Mouse (Mus musculus) testis, adult 10 weeks (tissue): Measurements from ENCODE around the gene Mfap1a. TPM values are rescaled to one million over a fixed set of nuclear protein-coding genes. Genes with fewer than 3 reads are reported as not detected.

Experiments
- polyA plus RNA-seq: library from polyadenylated mRNA; stranded (reverse); fragments of 350-450 nt; fragmentation: Illumina TruSeq; extraction: RNeasy Lipid Tissue Mini Kit (QIAGEN cat#74804); gene quantifications from one replicate; pipeline ENCODE4 v1.2.3, GENCODE M21; 2014; ENCODE audit warnings: low read depth, low replicate concordance

Mfap1a gene
- 36.1 TPM for polyA plus RNA-seq

GRCm38 (mm10) chr2:121505942-121506882 lies at the start of gene Mfap1a, which contains the start of gene Wdr76:
Mfap1a (minus strand) TSS chr2:121506665.
Wdr76 (plus strand) TSS chr2:121506723.

DNA sequence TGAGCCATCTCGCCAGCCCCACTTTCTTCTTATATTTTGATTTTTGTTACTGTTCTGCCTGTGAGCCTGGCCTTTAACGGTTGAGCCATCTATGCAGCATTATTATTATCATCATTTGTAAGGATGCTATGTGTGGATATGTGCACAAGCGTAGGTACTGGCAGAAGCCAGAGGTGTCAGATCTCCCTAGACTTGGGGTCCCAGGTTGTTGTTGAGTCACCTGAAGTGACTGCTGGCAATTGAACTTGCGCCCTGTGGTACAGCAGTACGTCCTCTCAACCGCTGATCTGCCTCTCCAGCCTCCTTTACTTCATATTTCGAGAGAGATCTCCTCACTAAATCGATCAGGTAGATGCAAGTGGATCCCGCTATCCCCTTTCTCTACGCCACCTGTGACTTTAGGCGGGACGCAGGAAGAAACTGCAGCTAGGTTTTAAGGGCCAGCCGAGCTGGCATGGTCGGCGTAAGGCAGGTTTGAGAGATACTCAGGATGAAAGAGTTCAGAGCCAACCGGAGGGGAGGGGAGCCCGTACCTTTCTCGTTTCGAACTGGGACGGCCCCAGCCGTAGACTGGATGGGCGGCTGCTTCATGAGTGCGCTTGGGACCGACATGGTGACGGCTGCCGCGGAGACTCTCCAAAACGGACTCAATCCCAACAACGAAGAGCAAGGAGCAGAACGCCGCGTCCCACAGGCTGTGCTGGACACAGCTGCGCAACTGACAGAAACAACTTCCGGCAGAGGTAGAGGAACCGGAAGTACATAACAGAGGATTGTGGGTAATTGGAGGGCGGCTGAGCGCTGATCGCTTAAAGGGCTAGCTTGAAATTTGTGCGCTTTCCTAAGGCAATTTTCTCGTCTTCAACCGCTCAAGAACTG lies 32.9 kb downstream of the Mfap1a start, which contains the start of gene Mfap1b:
TSS of gene Mfap1b (minus strand) at position 767 of the 879 bp plus-strand sequence.

GRCm38 (mm10) chr2:121456692-121457642 lies 49.5 kb downstream of the Mfap1a start, which contains the start of gene Serinc4:
Serinc4 (minus strand) TSS chr2:121456781.

GRCm38 (mm10) chr2:121452990-121453389 lies 53.5 kb downstream of the Mfap1a start, which contains the start of gene Hypk:
Hypk (plus strand) TSS chr2:121453290.

DNA sequence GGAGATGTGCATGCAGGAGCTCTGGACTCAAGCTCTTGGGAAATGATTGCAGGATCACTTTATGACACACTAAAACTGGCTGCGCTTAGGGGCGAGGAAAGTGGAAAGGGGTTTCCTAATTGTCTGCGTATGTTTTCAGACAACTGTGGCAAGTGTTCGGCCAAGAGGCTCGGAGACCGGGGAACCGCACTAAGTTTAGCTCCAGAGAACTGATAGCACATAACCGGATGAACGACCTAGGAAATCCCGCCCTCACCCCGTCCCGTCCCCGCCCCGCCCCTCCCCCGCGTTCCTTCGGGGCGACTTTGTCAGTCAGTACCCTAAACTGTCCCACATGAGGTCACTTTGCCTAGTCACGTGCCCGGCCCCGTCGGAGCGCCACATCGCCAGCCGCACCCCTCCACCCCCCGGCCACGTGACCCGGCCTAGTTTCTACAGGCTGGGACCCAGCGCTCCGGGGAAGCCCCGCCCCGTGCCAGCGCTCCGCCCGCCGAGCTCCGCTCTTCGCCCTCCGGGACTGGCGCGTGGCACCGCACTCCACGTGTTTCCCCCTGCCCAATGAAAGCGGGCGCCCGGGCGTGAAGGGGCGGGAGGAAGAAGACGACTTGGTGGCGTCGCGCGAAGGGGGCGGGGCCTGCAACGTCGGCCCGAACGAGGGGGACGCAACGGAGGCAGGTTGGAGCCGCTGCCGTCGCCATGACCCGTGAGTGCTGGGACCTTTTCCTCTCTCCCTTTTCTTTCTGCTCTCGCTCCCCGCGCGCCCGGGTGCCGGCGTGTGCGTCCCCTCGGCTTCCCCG lies 57.5 kb downstream of the Mfap1a start, which contains the start of gene Serf2:
TSS of gene Serf2 (plus strand) at position 457 of the 797 bp plus-strand sequence.

DNA sequence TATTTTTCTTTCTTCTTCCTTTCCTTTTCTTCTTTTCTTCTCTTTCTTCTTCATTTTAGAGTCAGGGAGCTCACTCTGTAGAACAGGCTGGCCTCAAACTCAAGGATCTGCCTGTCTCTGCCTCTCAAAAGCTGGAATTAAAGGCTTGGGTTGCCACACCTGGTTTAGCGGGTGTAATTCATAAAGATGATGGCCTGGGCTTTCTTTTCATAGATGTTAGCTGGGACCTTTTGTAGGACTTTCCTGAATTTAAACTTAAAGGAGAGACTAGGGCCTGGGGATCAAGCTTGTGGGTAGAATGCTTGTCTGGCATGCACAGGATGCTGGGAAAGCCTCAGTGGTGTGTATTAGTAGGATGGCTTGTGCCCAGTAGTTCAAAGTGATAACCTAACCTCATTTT lies 62.3 kb downstream of the Mfap1a start, which contains the start of gene Ell3:
TSS of gene Ell3 (minus strand) at position 101 of the 400 bp plus-strand sequence.

Other genes starting within 250 kb of the Mfap1a start
- gene Trp53bp1, start 235.3 kb downstream of the Mfap1a start, polyA plus RNA-seq = 38.4 TPM
- 0.92 TPM for gene Map1a, start 217.1 kb downstream of the Mfap1a start, polyA plus RNA-seq
- 11.1 TPM for gene Ppip5k1, start 151.3 kb downstream of the Mfap1a start, polyA plus RNA-seq
- gene Ckmt1, start 149.0 kb downstream of the Mfap1a start, polyA plus RNA-seq = not detected
- not detected for gene Strc, start 119.5 kb downstream of the Mfap1a start, polyA plus RNA-seq
- gene Pdia3, start 92.9 kb downstream of the Mfap1a start, polyA plus RNA-seq = 841 TPM
- gene Catsper2, start 92.9 kb downstream of the Mfap1a start, polyA plus RNA-seq = 346 TPM
- 3.8 TPM for gene Ell3, start 62.4 kb downstream of the Mfap1a start, polyA plus RNA-seq
- 71.2 TPM for gene Serf2, start 57.5 kb downstream of the Mfap1a start, polyA plus RNA-seq
- gene Hypk, start 53.4 kb downstream of the Mfap1a start, polyA plus RNA-seq = 40.1 TPM
- 2.7 TPM for gene Serinc4, start 49.9 kb downstream of the Mfap1a start, polyA plus RNA-seq
- 34.3 TPM for gene Mfap1b, start 32.6 kb downstream of the Mfap1a start, polyA plus RNA-seq
- gene Wdr76, start 58 bp upstream of the Mfap1a start, polyA plus RNA-seq = 3.6 TPM